Mouse (Mus musculus) forebrain, embryonic 12.5 days (tissue): ENCODE results near the gene Mrgpre. TPM values are rescaled to one million over a fixed set of nuclear protein-coding genes. Genes with fewer than 3 reads are reported as not detected.

Source experiments
- ATAC-seq: fragments of 200-750 bp; cut with Nextera tagmentation; 2 replicates; pipeline ENCODE4 v1.8.0; 2017; ENCODE audit warnings: moderate TSS enrichment; ENCODE audit not compliant: low FRiP score
- H3K27ac ChIP-seq: fragments of 300-500 bp; sonication (generic); 2 replicates; pipeline ENCODE4 v1.5.1; 2016; ENCODE audit warnings: mild to moderate bottlenecking
- H3K27me3 ChIP-seq: fragments of 300-500 bp; sonication (generic); 2 replicates; pipeline ENCODE4 v1.6.1; 2016; ENCODE audit warnings: mild to moderate bottlenecking
- H3K36me3 ChIP-seq: fragments of 300-500 bp; sonication (generic); replicated peaks from 2 replicates; pipeline ENCODE4 v1.6.1; 2016; ENCODE audit warnings: mild to moderate bottlenecking
- H3K4me1 ChIP-seq: fragments of 300-500 bp; sonication (generic); 2 replicates; pipeline ENCODE4 v1.6.1; 2016
- H3K4me2 ChIP-seq: fragments of 300-500 bp; sonication (generic); 2 replicates; pipeline ENCODE4 v1.6.1; 2016; ENCODE audit warnings: mild to moderate bottlenecking, moderate library complexity
- H3K4me3 ChIP-seq: fragments of 300-500 bp; sonication (generic); replicated peaks from 2 replicates; pipeline ENCODE4 v1.5.1; 2016; ENCODE audit warnings: mild to moderate bottlenecking
- H3K9ac ChIP-seq: fragments of 300-500 bp; sonication (generic); 2 replicates; pipeline ENCODE4 v1.6.1; 2016; ENCODE audit warnings: mild to moderate bottlenecking
- H3K9me3 ChIP-seq: fragments of 300-500 bp; sonication (generic); 2 replicates; pipeline ENCODE4 v1.6.1; 2016
- whole genome bisulfite sequencing: fragments of 180-500 bp; shearing (Covaris S2); methylation state at CpG from one replicate; pipeline ENCODE4 v1.1.7; 2016; 5-methylcytosine and 5-hydroxymethylcytosine counted together
- polyA plus RNA-seq: library from polyadenylated mRNA; unstranded; fragments of >200 nt; fragmentation: Nextera tagmentation; extraction: Ambion mirVana; gene quantifications from 2 replicates; pipeline ENCODE4 v1.2.1, GENCODE M21; 2016

The Mrgpre gene
- polyA plus RNA-seq, 1 experiment from 2014 or later = 2.7 TPM

DNA sequence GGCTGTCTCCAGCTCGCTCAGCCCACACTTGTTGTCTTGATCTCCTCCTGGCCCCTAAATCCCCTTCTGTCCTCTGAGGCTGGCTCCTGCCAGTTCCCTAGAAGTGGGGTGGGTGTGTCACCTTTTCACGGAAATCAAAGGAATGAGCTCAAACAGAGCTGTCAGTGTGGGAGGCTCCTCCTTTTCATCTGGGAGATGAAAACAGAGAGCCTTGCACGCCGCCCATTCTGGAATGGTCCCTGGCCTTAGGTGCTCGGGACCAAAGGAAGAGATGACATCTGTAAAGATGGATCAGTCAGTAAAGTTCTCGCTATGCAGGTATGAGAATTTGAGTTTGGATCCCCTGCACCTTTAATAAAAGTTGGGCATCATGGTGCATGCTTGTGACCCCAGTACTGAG lies 17.4 kb downstream of the Mrgpre start, which contains the start of gene Mrgprg:
Mrgprg (minus strand) TSS at position 101 of the 400 bp plus-strand sequence.
- H3K27me3 ChIP-seq = peaks cover 47% of the 10 kb centered on the region
- no peak within 1 kb of the TSS for H3K4me2 ChIP-seq
- no peak within 1 kb of the TSS for H3K4me3 ChIP-seq
- H3K4me1 ChIP-seq = no peaks in the 10 kb centered on the region
- H3K9me3 ChIP-seq = no peaks in the 10 kb centered on the region
- no peak for ATAC-seq
- H3K9ac ChIP-seq = no peak within 1 kb of the TSS
- no peak within 1 kb of the TSS for H3K27ac ChIP-seq
- H3K36me3 ChIP-seq = no peaks in the 10 kb centered on the region
- WGBS = 58% methylated on average over 6 of the region's 6 CpGs

DNA sequence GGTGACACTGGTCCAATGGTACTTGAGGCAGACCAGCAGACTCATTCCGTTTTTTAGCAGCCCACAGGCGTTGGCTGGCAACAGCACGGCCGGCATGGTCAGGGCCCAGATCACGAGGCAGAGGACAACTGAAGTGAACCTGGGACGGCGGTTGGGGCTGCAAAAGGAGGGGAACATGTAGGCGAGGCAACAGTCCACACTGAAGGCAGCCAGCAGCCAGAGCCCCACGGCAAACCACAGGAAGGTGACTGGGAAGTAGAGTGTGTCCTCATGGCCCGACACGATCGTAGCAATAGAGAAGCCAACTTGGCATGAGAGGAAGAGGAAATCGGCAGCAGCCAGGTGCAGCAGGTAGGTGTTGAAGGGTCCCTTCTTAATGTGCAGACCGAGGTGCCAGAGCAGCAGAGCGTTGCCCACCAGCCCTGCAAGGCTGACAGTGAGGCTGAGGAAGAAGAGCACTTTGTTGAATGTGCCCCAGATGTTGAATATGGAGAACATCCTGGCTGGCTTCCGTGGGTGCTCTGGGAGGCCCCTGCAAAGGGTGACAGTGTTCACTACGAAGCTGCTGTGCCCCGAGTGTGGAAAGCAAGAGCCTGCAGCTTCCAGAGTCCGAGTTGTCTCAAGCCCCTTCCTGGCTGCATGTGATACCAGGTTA lies 19.3 kb downstream of the Mrgpre start:
- no peaks in the 10 kb centered on the region for H3K4me1 ChIP-seq
- H3K36me3 ChIP-seq = no peaks in the 10 kb centered on the region
- H3K4me2 ChIP-seq = no peak overlapping the region
- whole genome bisulfite sequencing = 76% methylated on average over 19 of the region's 19 CpGs
- no peak overlapping the region for H3K9ac ChIP-seq
- H3K27me3 ChIP-seq = peaks cover 47% of the 10 kb centered on the region
- no peaks in the 10 kb centered on the region for H3K9me3 ChIP-seq
- no peak overlapping the region for H3K27ac ChIP-seq
- no peak for ATAC-seq
- no peak overlapping the region for H3K4me3 ChIP-seq

- H3K9me3 ChIP-seq = no peaks in the 10 kb centered on the region
- H3K27ac ChIP-seq = no peak overlapping the region
- no peaks in the 10 kb centered on the region for H3K36me3 ChIP-seq
- WGBS = 22% methylated on average over 3 of the region's 3 CpGs
- ATAC-seq = peak; percentile 60; the same call in 1 of the 2 replicates
- H3K9ac ChIP-seq = no peak overlapping the region
- no peaks in the 10 kb centered on the region for H3K4me1 ChIP-seq
- peaks cover 52% of the 10 kb centered on the region for H3K27me3 ChIP-seq
- no peak overlapping the region for H3K4me2 ChIP-seq
- H3K4me3 ChIP-seq = no peak overlapping the region
Measured at GRCm38 (mm10) chr7:143763794-143764193, 20.5 kb downstream of the Mrgpre start.

DNA sequence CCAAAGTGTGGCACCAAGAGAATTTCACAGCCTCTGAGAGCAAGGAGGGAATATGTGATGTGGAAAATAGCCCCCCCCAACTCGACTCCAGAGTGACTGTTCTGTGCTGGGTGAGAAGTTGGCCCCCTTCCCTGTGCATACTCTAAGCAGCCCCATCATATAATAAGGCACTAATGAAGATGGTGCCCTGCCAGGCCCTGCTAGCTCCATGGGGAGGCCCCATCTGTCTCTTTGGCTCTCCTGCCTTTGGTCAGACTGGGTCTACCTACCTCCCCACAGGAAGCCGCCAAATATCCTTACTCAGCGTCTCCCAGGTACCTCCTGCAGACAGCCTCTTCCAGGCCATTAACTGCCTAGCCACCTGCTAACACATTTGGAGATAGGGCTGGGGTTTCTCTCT lies 25.3 kb downstream of the Mrgpre start:
- Histone ChIP-seq H3K4me3 (no peak overlapping the region), H3K27me3 (peaks cover 59% of the 10 kb centered on the region)
- WGBS = 59% methylated on average over 3 of the region's 3 CpGs

GRCm38 (mm10) chr7:143757696-143758095 lies 26.6 kb downstream of the Mrgpre start:
- Histone ChIP-seq H3K36me3 (no peaks in the 10 kb centered on the region), H3K4me3 (no peak overlapping the region), H3K27ac (no peak overlapping the region), H3K9ac (0 out of 2 replicates have a peak overlapping the region, but pooled peaks have one; percentile 38), H3K27me3 (peaks cover 56% of the 10 kb centered on the region), H3K4me2 (peak overlapping the region; percentile 60; the same call in 1 of the 2 replicates), H3K9me3 (no peaks in the 10 kb centered on the region), H3K4me1 (peaks cover 17% of the 10 kb centered on the region)
- WGBS = 76% methylated on average over 3 of the region's 3 CpGs
- no peak for ATAC-seq

More for the DNA sequence above, 25.3 kb downstream of the Mrgpre start:
- Histone ChIP-seq H3K9ac (no peak overlapping the region), H3K36me3 (no peaks in the 10 kb centered on the region), H3K27ac (no peak overlapping the region), H3K4me2 (no peak overlapping the region), H3K4me1 (peaks cover 17% of the 10 kb centered on the region), H3K9me3 (no peaks in the 10 kb centered on the region)
- no peak for ATAC-seq

GRCm38 (mm10) chr7:143757027-143757390 lies 27.3 kb downstream of the Mrgpre start:
- 2% methylated on average over 15 of the region's 15 CpGs for WGBS
- Histone ChIP-seq H3K27ac (no peak overlapping the region), H3K36me3 (no peaks in the 10 kb centered on the region), H3K4me2 (peak overlapping the region; percentile 60), H3K4me1 (peaks cover 17% of the 10 kb centered on the region), H3K4me3 (peak overlapping the region; percentile 34), H3K9me3 (no peaks in the 10 kb centered on the region), H3K9ac (peak overlapping the region; percentile 38), H3K27me3 (peaks cover 50% of the 10 kb centered on the region)
- ATAC-seq = peak; percentile 93

- peak within 1 kb of the TSS; percentile 34 for H3K4me3 ChIP-seq
- peak within 1 kb of the TSS; percentile 60 for H3K4me2 ChIP-seq
- H3K27ac ChIP-seq = no peak within 1 kb of the TSS
- 24% methylated on average over 22 of the region's 22 CpGs for WGBS
- H3K9me3 ChIP-seq = no peaks in the 10 kb centered on the region
- peaks cover 49% of the 10 kb centered on the region for H3K27me3 ChIP-seq
- peaks cover 17% of the 10 kb centered on the region for H3K4me1 ChIP-seq
- ATAC-seq = peak; percentile 17; the same call in 1 of the 2 replicates
- no peaks in the 10 kb centered on the region for H3K36me3 ChIP-seq
- peak within 1 kb of the TSS; percentile 38 for H3K9ac ChIP-seq
Measured at GRCm38 (mm10) chr7:143756125-143757026, 27.9 kb downstream of the Mrgpre start, which contains the start of gene Osbpl5. Gene Osbpl5 (minus strand): TSS chr7:143756985.

DNA sequence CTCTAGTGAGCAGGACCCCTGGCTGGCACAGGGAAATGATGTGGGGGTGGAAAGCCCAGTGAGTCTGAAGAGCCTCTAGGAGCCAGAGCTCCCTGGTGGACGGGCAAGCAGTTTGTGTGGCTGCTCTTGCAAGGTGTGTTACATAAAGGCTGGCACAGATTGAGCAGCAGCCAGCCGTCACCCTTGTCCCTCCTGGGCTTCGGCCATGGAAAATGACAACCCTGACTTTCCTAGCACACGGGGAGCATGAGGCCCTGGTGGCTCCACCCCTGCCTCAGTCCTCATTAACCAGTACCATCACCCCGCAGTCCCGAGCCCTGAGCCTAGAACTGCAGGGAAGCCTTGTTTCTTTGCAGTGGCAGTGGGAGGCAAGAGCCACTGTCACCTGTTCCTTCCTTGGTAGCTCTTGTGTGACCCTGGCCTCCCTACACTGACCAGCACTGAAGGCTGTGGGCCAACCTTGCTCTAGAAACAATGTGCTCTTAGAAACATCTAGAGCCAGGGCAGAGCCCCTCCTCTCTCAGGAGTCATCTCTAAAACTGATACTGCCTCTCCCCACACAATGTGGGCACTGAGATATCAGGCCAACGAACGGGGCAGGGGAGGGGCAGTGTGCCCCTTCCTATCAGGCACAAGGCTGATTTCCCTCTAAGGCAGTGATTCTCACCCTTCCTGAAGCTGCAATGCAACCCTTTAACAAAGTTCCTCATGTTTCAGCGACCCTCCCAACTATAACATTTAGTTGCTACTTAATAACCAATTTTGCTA lies 28.8 kb downstream of the Mrgpre start:
- ATAC-seq = no peak

GRCm38 (mm10) chr7:143753990-143754715 lies 30.1 kb downstream of the Mrgpre start:
- no peaks in the 10 kb centered on the region for H3K36me3 ChIP-seq
- H3K27me3 ChIP-seq = peaks cover 50% of the 10 kb centered on the region
- WGBS = 51% methylated on average over 5 of the region's 5 CpGs

More for the DNA sequence above, 28.8 kb downstream of the Mrgpre start:
- no peak overlapping the region for H3K9ac ChIP-seq
- H3K36me3 ChIP-seq = no peaks in the 10 kb centered on the region
- H3K27ac ChIP-seq = no peak overlapping the region
- H3K4me1 ChIP-seq = peaks cover 17% of the 10 kb centered on the region
- H3K9me3 ChIP-seq = no peaks in the 10 kb centered on the region
- 80% methylated on average over 9 of the region's 9 CpGs for WGBS
- no peak overlapping the region for H3K4me2 ChIP-seq
- no peak overlapping the region for H3K4me3 ChIP-seq
- H3K27me3 ChIP-seq = peaks cover 49% of the 10 kb centered on the region

DNA sequence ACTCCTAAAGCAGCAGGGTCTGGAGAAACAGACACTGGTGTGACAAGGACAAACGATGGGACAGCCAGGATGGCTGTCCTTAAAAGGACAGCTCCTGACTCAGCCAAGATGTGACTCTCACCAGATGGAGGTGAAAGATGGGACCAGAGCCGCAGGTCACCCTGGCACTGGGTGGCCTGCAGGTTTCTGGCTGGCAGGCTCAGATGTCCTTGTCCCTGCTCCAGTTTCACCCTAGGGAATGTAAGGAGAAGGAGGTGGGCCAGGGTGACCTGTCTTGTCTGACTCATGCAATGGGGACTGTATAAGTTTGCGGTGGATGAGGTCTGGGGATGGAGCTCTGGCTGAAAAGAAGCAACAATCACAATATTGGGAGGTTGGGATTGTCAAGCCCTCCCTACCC lies 31.7 kb downstream of the Mrgpre start:
- Histone ChIP-seq H3K9ac (no peak overlapping the region), H3K27ac (no peak overlapping the region), H3K9me3 (no peaks in the 10 kb centered on the region), H3K27me3 (peaks cover 35% of the 10 kb centered on the region), H3K4me3 (no peak overlapping the region), H3K4me1 (peaks cover 32% of the 10 kb centered on the region), H3K4me2 (no peak overlapping the region), H3K36me3 (no peaks in the 10 kb centered on the region)
- WGBS = 81% methylated on average over 3 of the region's 3 CpGs
- no peak for ATAC-seq

More at GRCm38 (mm10) chr7:143753990-143754715, 30.1 kb downstream of the Mrgpre start:
- ATAC-seq = no peak
- H3K9ac ChIP-seq = no peak overlapping the region
- H3K4me2 ChIP-seq = no peak overlapping the region
- no peak overlapping the region for H3K4me3 ChIP-seq
- H3K4me1 ChIP-seq = peaks cover 20% of the 10 kb centered on the region
- H3K27ac ChIP-seq = no peak overlapping the region
- no peaks in the 10 kb centered on the region for H3K9me3 ChIP-seq

DNA sequence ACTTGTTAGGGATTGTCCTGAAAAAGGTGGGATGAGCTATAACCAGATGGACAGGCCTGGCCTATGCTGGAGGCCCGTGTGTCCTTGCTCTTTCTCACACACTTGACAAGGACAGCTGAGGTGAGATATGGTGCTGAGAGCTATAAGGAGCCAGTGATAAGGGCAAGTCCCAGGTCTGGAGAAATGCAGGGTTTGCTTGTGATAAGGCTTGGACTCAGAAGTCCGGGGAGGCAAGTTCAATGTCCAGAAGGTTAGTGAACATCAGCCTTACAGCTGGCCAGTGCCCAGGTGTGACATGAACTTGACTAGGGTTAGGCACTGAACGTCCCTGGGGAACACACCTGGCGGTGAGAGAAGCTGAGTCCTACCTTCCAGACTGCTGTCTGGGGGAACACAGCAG lies 32.2 kb downstream of the Mrgpre start:
- no peaks in the 10 kb centered on the region for H3K36me3 ChIP-seq
- no peak overlapping the region for H3K9ac ChIP-seq
- no peak overlapping the region for H3K4me2 ChIP-seq
- ATAC-seq = no peak
- WGBS = 74% methylated on average over 4 of the region's 4 CpGs
- H3K27ac ChIP-seq = no peak overlapping the region
- H3K4me3 ChIP-seq = no peak overlapping the region
- peaks cover 27% of the 10 kb centered on the region for H3K4me1 ChIP-seq
- no peaks in the 10 kb centered on the region for H3K9me3 ChIP-seq
- H3K27me3 ChIP-seq = peaks cover 30% of the 10 kb centered on the region
